ENCODE assay signal across 13 mouse cellular contexts in genomic region chr4:105713956-105714355, GRCm38 (mm10).
DNase-seq lines count a peak whose midpoint lies in the region.
"Had no signal": no experiment of that assay in that cellular context is flagged by ENCODE, and none has a peak within 500 bp of the region (broad histone marks: within the 10 kb centered on the region; RNA-seq: fewer than 3 reads in every experiment).

No protein-coding gene starts in this region.

- intact Hi-C loops in left cerebral cortex, postnatal 10 days (cut with DNase I): no loop called here

- DNase-seq in cerebellum, adult 9-10 months: peak; percentile 11
- DNase-seq in cerebellum, postnatal 14 days: no peak
- DNase-seq in left cerebral cortex, adult 9 months (ENCODE audit: low spot score in 2 of 2): peak; percentile 4 to 24
- no peak for DNase-seq in left cerebral cortex, postnatal 10 days (ENCODE audit: extremely low spot score in 1 of 2, low spot score in 2 of 2)
- peak; percentile 14 for DNase-seq in Muller cell, postnatal 12 days (ENCODE audit: inconsistent ontology term)
- peak; percentile 8 for DNase-seq in layer of hippocampus, adult 9-10 months (ENCODE audit: low spot score)
- no peak for DNase-seq in adrenal gland, postnatal 4 days (ENCODE audit: low spot score in 2 of 2)
- DNase-seq: embryo, embryonic 11 days; gastrocnemius, adult 2 months; heart, postnatal 36 days; kidney, adult 11 months; liver; lung, postnatal 36 days had no signal

Comparison
In these comparisons a context has a peak if more than half of its experiments do, and no peak if none do; other contexts are left out.
1. DNase-seq: peak in cerebellum, adult 9-10 months (single experiment), left cerebral cortex, adult 9 months (2 of 2), Muller cell, postnatal 12 days (single experiment) and layer of hippocampus, adult 9-10 months (single experiment); none in cerebellum, postnatal 14 days (0 of 2), left cerebral cortex, postnatal 10 days (0 of 2) and adrenal gland, postnatal 4 days (0 of 2).